Mouse (Mus musculus): ENCODE measurements around the gene Lim2. TPM values are rescaled to one million over a fixed set of nuclear protein-coding genes. Genes with fewer than 3 reads are reported as not detected.

The Lim2 gene
- polyA plus RNA-seq, 1 experiment, result 1.4 TPM

- H3K4me1 ChIP-seq, result peaks cover 92% of the 10 kb centered on the region
- no peaks in the 10 kb centered on the region for H3K27me3 ChIP-seq (replicated peaks)
- H3K9me3 ChIP-seq, result no peaks in the 10 kb centered on the region
- TF ChIP-seq GATA1 (IDR thresholded peaks at IDR 0.05; ENCODE audit: borderline replicate concordance, low read length) (no peak; the same call in 2 of the 3 replicates), FLI1 (IDR thresholded peaks at IDR 0.05; ENCODE audit: low read length) (no peak)
- H3K36me3 ChIP-seq (replicated peaks; ENCODE audit: low read length), result peaks cover 21% of the 10 kb centered on the region
- H3K4me3 ChIP-seq (replicated peaks), result peak overlapping the region; percentile 92
These were observed 15.2 kb downstream of the Lim2 start for GRCm38 (mm10) chr7:43442684-43443083.

GRCm38 (mm10) chr7:43443126-43443916 lies 15.9 kb downstream of the Lim2 start:
- Histone ChIP-seq H3K4me1 (peaks cover 92% of the 10 kb centered on the region), H3K9me3 (no peaks in the 10 kb centered on the region), H3K36me3 (replicated peaks; ENCODE audit: low read length) (peaks cover 27% of the 10 kb centered on the region), H3K4me3 (replicated peaks) (peak overlapping the region; percentile 92), H3K27me3 (replicated peaks) (no peaks in the 10 kb centered on the region)
- TF ChIP-seq FLI1 (IDR thresholded peaks at IDR 0.05; ENCODE audit: low read length) (no peak), GATA1 (IDR thresholded peaks at IDR 0.05; ENCODE audit: borderline replicate concordance, low read length) (no peak)

- no peaks in the 10 kb centered on the region for H3K9me3 ChIP-seq
- no peaks in the 10 kb centered on the region for H3K27me3 ChIP-seq (replicated peaks)
- H3K36me3 ChIP-seq (replicated peaks; ENCODE audit: low read length), result peaks cover 33% of the 10 kb centered on the region
- H3K4me1 ChIP-seq, result peaks cover 92% of the 10 kb centered on the region
- TF ChIP-seq FLI1 (IDR thresholded peaks at IDR 0.05; ENCODE audit: low read length), result no peak
- TF ChIP-seq GATA1 (IDR thresholded peaks at IDR 0.05; ENCODE audit: borderline replicate concordance, low read length), result 0 out of 3 replicates have a peak, but pooled peaks have one; percentile 32
- peak within 1 kb of the TSS; percentile 92 for H3K4me3 ChIP-seq (replicated peaks)
These were observed 16.4 kb downstream of the Lim2 start, which contains the start of the genes Etfb and Gm45233 for GRCm38 (mm10) chr7:43443917-43444293. Gene Etfb, plus strand, starts transcription at chr7:43444083. Gene Gm45233, plus strand, starts transcription at chr7:43444128.

- Histone ChIP-seq H3K36me3 (replicated peaks; ENCODE audit: low read length) (peaks cover 69% of the 10 kb centered on the region), H3K9me3 (no peaks in the 10 kb centered on the region), H3K27me3 (replicated peaks) (no peaks in the 10 kb centered on the region), H3K4me3 (replicated peaks) (no peak overlapping the region), H3K4me1 (peaks cover 89% of the 10 kb centered on the region)
- TF ChIP-seq GATA1 (IDR thresholded peaks at IDR 0.05; ENCODE audit: borderline replicate concordance, low read length) (no peak), FLI1 (IDR thresholded peaks at IDR 0.05; ENCODE audit: low read length) (no peak)
These were observed 20.3 kb downstream of the Lim2 start for GRCm38 (mm10) chr7:43447801-43448200.

GRCm38 (mm10) chr7:43448246-43448645 lies 20.8 kb downstream of the Lim2 start:
- Histone ChIP-seq H3K4me1 (peaks cover 90% of the 10 kb centered on the region), H3K9me3 (no peaks in the 10 kb centered on the region), H3K27me3 (replicated peaks) (no peaks in the 10 kb centered on the region), H3K4me3 (replicated peaks) (peak overlapping the region; percentile 59), H3K36me3 (replicated peaks; ENCODE audit: low read length) (peaks cover 73% of the 10 kb centered on the region)
- TF ChIP-seq GATA1 (IDR thresholded peaks at IDR 0.05; ENCODE audit: borderline replicate concordance, low read length), result no peak
- no peak for TF ChIP-seq FLI1 (IDR thresholded peaks at IDR 0.05; ENCODE audit: low read length)

- peaks cover 87% of the 10 kb centered on the region for H3K4me1 ChIP-seq
- no peak for TF ChIP-seq FLI1 (IDR thresholded peaks at IDR 0.05; ENCODE audit: low read length)
- TF ChIP-seq GATA1 (IDR thresholded peaks at IDR 0.05; ENCODE audit: borderline replicate concordance, low read length), result no peak
- no peak overlapping the region for H3K4me3 ChIP-seq (replicated peaks)
- H3K36me3 ChIP-seq (replicated peaks; ENCODE audit: low read length), result peaks cover 89% of the 10 kb centered on the region
- H3K9me3 ChIP-seq, result no peaks in the 10 kb centered on the region
- no peaks in the 10 kb centered on the region for H3K27me3 ChIP-seq (replicated peaks)
These were observed 22.3 kb downstream of the Lim2 start for GRCm38 (mm10) chr7:43449811-43450210.

GRCm38 (mm10) chr7:43451726-43452125 lies 24.3 kb downstream of the Lim2 start:
- Histone ChIP-seq H3K4me1 (peaks cover 68% of the 10 kb centered on the region), H3K4me3 (replicated peaks) (no peak overlapping the region), H3K27me3 (replicated peaks) (no peaks in the 10 kb centered on the region), H3K9me3 (no peaks in the 10 kb centered on the region), H3K36me3 (replicated peaks; ENCODE audit: low read length) (peaks cover 96% of the 10 kb centered on the region)
- TF ChIP-seq FLI1 (IDR thresholded peaks at IDR 0.05; ENCODE audit: low read length) (no peak), GATA1 (IDR thresholded peaks at IDR 0.05; ENCODE audit: borderline replicate concordance, low read length) (no peak)

- peaks cover 97% of the 10 kb centered on the region for H3K36me3 ChIP-seq (replicated peaks; ENCODE audit: low read length)
- H3K4me3 ChIP-seq (replicated peaks), result no peak overlapping the region
- no peaks in the 10 kb centered on the region for H3K9me3 ChIP-seq
- no peak for TF ChIP-seq FLI1 (IDR thresholded peaks at IDR 0.05; ENCODE audit: low read length)
- TF ChIP-seq GATA1 (IDR thresholded peaks at IDR 0.05; ENCODE audit: borderline replicate concordance, low read length), result no peak
- H3K27me3 ChIP-seq (replicated peaks), result no peaks in the 10 kb centered on the region
- peaks cover 59% of the 10 kb centered on the region for H3K4me1 ChIP-seq
These were observed 25.1 kb downstream of the Lim2 start for GRCm38 (mm10) chr7:43452609-43453008.

GRCm38 (mm10) chr7:43453599-43454355 lies 26.3 kb downstream of the Lim2 start:
- no peak overlapping the region for H3K4me3 ChIP-seq (replicated peaks)
- TF ChIP-seq FLI1 (IDR thresholded peaks at IDR 0.05; ENCODE audit: low read length) (no peak), GATA1 (IDR thresholded peaks at IDR 0.05; ENCODE audit: borderline replicate concordance, low read length) (no peak)
- no peaks in the 10 kb centered on the region for H3K27me3 ChIP-seq (replicated peaks)
- H3K36me3 ChIP-seq (replicated peaks; ENCODE audit: low read length), result peaks cover 94% of the 10 kb centered on the region
- H3K4me1 ChIP-seq, result peaks cover 47% of the 10 kb centered on the region
- H3K9me3 ChIP-seq, result no peaks in the 10 kb centered on the region

- H3K36me3 ChIP-seq (replicated peaks; ENCODE audit: low read length), result peaks cover 88% of the 10 kb centered on the region
- no peak for TF ChIP-seq GATA1 (IDR thresholded peaks at IDR 0.05; ENCODE audit: borderline replicate concordance, low read length)
- no peak for TF ChIP-seq FLI1 (IDR thresholded peaks at IDR 0.05; ENCODE audit: low read length)
These were observed 26.9 kb downstream of the Lim2 start for GRCm38 (mm10) chr7:43454371-43454770.

More at GRCm38 (mm10) chr7:43454371-43454770, 26.9 kb downstream of the Lim2 start:
- Histone ChIP-seq H3K4me3 (replicated peaks) (no peak overlapping the region), H3K9me3 (no peaks in the 10 kb centered on the region), H3K4me1 (peaks cover 41% of the 10 kb centered on the region), H3K27me3 (replicated peaks) (no peaks in the 10 kb centered on the region)
